Mouse (Mus musculus) cerebellum, adult 8-10 months (tissue): ENCODE data around the gene Rhox3c.
"Not testable (repeated sequence)": the region's sequence is repeated elsewhere in the genome, so short reads cannot be mapped to it uniquely, and the experiment has no call there.

Experiments used
- DNase-seq: peaks from one replicate; pipeline ENCODE4 v3.0.0; 2022

The Rhox3c gene

DNA sequence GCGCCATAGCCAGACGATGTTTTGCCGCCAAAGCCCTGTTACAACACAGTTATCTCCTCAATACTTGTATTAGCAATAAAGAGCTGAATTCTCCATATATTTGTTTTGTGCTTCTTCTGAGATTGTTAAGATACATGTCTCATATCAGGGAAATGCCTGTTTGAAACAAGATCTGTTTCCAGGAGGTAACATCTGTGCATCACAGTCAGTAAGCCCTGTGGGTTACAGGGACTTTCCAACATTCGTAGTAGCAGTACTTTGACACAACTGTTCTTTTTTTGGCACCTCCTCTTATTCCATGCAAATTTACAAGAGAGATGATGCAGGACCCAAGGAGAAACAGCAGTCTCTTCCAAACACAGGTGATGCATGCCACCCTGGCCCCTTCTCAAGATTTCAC, at the start of gene Rhox3c:
Gene Rhox3c (plus strand): TSS at position 301 of the 400 bp plus-strand sequence.
- not testable (repeated sequence) for DNase-seq

DNA sequence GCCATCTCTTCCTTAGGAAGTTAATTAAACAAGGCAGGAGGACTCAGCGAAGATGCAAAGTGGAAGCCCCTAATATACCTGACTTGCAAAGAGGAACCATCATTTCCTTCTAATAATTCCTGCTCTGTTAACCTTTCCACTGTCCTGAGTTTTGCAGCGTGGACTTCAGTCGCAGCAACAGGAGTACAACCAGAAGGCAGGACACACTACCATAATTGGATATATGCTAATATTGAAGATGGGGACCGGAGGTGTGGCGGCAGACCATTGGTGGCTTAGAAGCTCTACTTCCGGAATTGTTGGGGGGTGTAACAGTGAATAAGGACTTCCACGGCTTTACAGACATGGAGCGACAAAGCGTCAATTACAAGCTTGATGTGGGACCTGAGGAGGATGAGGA, 46.6 kb upstream of the Rhox3c start, which contains the start of gene Rhox2b:
Gene Rhox2b (plus strand): TSS at position 301 of the 400 bp plus-strand sequence.
- not testable (repeated sequence) for DNase-seq

DNA sequence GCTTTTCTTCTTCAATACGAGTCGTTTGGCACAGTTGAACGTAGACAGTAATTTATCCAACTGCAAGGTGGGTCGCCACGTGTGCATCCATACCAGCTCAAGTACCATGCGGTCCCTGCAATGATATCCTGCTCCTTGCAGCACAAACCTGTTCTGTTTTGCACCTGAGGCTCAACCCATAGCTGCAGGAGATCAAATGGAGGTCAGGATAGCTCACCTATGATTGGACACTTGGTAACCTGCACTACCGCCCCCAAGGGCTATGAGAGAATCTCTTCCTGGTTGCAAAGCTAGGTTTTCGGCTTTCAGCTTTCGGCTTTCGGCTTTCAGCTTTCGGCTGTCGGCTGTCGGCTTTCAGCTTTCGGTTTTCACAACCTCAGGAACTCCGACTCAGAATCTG, 26.2 kb upstream of the Rhox3c start, which contains the start of gene Rhox4b:
Gene Rhox4b (plus strand): TSS at position 301 of the 400 bp plus-strand sequence.
- DNase-seq, result not testable (repeated sequence)

DNA sequence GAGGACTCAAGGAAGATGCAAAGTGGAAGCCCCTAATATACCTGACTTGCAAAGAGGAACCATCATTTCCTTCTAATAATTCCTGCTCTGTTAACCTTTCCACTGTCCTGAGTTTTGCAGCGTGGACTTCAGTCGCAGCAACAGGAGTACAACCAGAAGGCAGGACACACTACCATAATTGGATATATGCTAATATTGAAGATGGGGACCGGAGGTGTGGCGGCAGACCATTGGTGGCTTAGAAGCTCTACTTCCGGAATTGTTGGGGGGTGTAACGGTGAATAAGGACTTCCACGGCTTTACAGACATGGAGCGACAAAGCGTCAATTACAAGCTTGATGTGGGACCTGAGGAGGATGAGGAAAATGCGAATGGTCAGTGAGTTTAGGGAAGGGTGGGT, 5.0 kb upstream of the Rhox3c start, which contains the start of gene Rhox2c:
Gene Rhox2c (plus strand): TSS at position 301 of the 400 bp plus-strand sequence.
- not testable (repeated sequence) for DNase-seq

DNA sequence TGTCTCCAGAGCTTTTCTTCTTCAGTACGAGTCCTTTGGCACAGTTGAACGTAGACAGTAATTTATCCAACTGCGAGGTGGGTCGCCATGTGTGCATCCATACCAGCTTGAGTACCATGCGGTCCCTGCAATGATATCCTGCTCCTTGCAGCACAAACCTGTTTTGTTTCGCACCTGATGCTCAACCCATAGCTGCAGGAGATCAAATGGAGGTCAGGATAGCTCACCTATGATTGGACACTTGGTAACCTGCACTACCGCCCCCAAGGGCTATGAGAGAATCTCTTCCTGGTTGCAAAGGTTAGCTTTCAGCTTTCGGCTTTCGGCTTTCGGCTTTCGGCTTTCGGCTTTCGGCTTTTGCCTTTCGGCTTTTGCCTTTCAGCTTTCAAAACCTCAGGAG, 21.7 kb downstream of the Rhox3c start, which contains the start of gene Rhox4c:
Gene Rhox4c (plus strand): TSS at position 301 of the 400 bp plus-strand sequence.
- DNase-seq, result not testable (repeated sequence)

DNA sequence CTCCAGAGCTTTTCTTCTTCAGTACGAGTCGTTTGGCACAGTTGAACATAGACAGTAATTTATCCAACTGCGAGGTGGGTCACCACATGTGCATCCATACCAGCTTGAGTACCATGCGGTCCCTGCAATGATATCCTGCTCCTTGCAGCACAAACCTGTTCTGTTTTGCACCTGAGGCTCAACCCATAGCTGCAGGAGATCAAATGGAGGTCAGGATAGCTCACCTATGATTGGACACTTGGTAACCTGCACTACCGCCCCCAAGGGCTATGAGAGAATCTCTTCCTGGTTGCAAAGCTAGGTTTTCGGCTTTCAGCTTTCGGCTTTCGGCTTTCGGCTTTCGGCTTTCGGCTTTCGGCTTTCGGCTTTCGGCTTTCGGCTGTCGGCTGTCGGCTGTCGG, 55.7 kb downstream of the Rhox3c start, which contains the start of gene Rhox4d:
Gene Rhox4d (plus strand): TSS at position 301 of the 400 bp plus-strand sequence.
- DNase-seq, result not testable (repeated sequence)
